Mouse (Mus musculus): Measurements from ENCODE around the gene Olfr596. TPM values are rescaled to one million over a fixed set of nuclear protein-coding genes. Genes with fewer than 3 reads are reported as not detected.
"Not testable (repeated sequence)": the region's sequence is repeated elsewhere in the genome, so short reads cannot be mapped to it uniquely, and the experiment has no call there.

Olfr596 gene
- total RNA-seq (2021), result not detected

- DNase-seq (ENCODE audit: extremely low spot score in 1 of 2, low spot score in 1 of 2), result not testable (repeated sequence)
Observed at GRCm38 (mm10) chr7:103305348-103305747, at the start of gene Olfr596. Gene Olfr596 (plus strand): TSS chr7:103305648.

DNA sequence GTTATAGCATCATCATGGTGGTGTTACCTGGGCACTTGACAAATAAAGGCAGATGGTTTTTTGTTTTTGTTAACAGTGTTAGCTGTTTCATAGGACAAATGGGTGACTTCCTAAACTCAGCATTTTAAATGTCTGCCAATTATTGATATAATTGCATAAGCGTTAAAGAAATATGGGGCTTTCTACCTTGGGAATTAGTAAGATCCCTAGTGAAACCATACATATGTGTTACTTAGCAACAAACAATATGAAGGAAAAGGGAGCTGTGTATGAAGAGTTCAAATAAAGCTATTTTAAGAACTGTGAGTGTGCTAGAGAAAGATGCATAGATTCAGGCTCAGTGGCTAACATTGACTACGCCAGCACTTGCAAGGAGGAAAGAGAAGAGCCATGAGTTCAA lies 10.6 kb downstream of the Olfr596 start, which contains the start of gene Olfr597:
Gene Olfr597, plus strand, starts transcription at position 301 of the 400 bp plus-strand sequence.
- DNase-seq (ENCODE audit: extremely low spot score in 1 of 2, low spot score in 1 of 2), result not testable (repeated sequence)

- no peak for DNase-seq (ENCODE audit: extremely low spot score in 1 of 2, low spot score in 1 of 2)
Observed at GRCm38 (mm10) chr7:103323268-103323667, 17.8 kb downstream of the Olfr596 start, which contains the start of gene Olfr598. Gene Olfr598 (plus strand): TSS chr7:103323568.

DNA sequence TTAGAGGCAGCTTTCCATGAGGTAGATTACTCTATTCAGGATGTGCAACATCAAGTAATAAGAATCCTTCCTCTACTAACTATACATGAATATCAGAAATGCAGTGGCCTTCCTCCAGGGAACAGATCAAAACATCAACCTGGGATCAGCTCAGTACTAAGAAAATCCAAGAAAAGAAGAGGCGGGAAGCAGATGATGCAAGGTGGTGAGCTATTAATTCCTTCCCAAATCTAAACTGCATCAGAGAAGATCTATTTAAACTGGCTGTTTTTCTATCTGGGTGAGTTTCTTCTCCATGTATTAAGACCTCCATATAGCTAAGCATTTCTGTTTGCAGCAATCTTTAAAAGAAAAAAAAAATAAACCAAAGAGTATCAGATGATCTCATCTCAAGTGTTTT lies 30.2 kb downstream of the Olfr596 start, which contains the start of gene Olfr599:
Gene Olfr599, plus strand, starts transcription at position 301 of the 400 bp plus-strand sequence.
- DNase-seq (ENCODE audit: extremely low spot score in 1 of 2, low spot score in 1 of 2), result no peak

DNA sequence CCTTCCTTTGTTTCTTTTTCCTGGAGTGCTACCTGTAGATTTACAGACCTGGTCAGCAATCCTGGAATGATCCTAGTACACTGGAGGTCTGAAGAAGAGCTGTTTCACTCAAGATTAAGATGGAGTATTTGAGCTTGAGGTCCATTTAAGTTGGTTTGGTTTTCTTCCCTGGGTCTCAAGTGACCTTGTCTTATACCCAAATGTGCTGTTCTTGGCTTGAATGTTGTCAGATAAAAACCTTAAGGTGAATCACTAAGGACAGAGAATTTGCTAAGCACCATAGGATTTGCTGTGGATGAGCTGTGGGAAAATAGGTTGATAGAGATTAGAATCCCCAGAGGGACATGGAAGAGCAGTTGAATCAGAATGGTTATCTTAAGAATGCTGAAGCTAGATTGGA lies 44.1 kb downstream of the Olfr596 start, which contains the start of gene Olfr600:
Gene Olfr600, minus strand, starts transcription at position 101 of the 400 bp plus-strand sequence.
- no peak for DNase-seq (ENCODE audit: extremely low spot score in 1 of 2, low spot score in 1 of 2)

Small RNA genes within 50 kb of the gene (microRNA-seq; reads per million reads assigned to microRNA genes)
- gene Gm23550 (0 reads per million in 2 experiments), gene Gm25171 (0 reads per million in 2 experiments)

Other genes starting within 250 kb of the Olfr596 start
- gene Olfr584, start 223.8 kb upstream of the Olfr596 start, total RNA-seq (2021), result not detected
- gene Olfr585, start 207.9 kb upstream of the Olfr596 start, total RNA-seq (2021), result not detected
- not detected for gene Olfr586, start 180.0 kb upstream of the Olfr596 start, total RNA-seq (2021)
- gene Olfr588-ps1, start 164.8 kb upstream of the Olfr596 start, total RNA-seq (2021), result not detected
- not detected for gene Olfr589, start 149.3 kb upstream of the Olfr596 start, total RNA-seq (2021)
- not detected for gene Olfr591, start 127.3 kb upstream of the Olfr596 start, total RNA-seq (2021)
- not detected for gene Olfr592, start 120.8 kb upstream of the Olfr596 start, total RNA-seq (2021)
- not detected for gene Olfr593, start 93.8 kb upstream of the Olfr596 start, total RNA-seq (2021)
- gene Olfr594, start 88.7 kb upstream of the Olfr596 start, total RNA-seq (2021), result not detected
- gene Usp17ld, start 53.1 kb upstream of the Olfr596 start, total RNA-seq (2021), result not detected
- not detected for gene Olfr597, start 10.7 kb downstream of the Olfr596 start, total RNA-seq (2021)
- gene Olfr598, start 17.9 kb downstream of the Olfr596 start, total RNA-seq (2021), result not detected
- gene Olfr599, start 30.3 kb downstream of the Olfr596 start, total RNA-seq (2021), result not detected
- gene Olfr600, start 44.0 kb downstream of the Olfr596 start, total RNA-seq (2021), result not detected
- gene Olfr601, start 57.0 kb downstream of the Olfr596 start, total RNA-seq (2021), result not detected
- gene Olfr603, start 80.5 kb downstream of the Olfr596 start, total RNA-seq (2021), result not detected
- gene Usp17lc, start 109.4 kb downstream of the Olfr596 start, total RNA-seq (2021), result not detected
- not detected for gene Olfr605, start 139.8 kb downstream of the Olfr596 start, total RNA-seq (2021)
- not detected for gene Olfr606, start 143.4 kb downstream of the Olfr596 start, total RNA-seq (2021)
- gene Olfr607, start 158.5 kb downstream of the Olfr596 start, total RNA-seq (2021), result not detected
- not detected for gene Olfr608, start 164.2 kb downstream of the Olfr596 start, total RNA-seq (2021)
- not detected for gene Olfr609, start 192.4 kb downstream of the Olfr596 start, total RNA-seq (2021)
- gene Olfr610, start 206.5 kb downstream of the Olfr596 start, total RNA-seq (2021), result not detected
- gene Olfr611, start 215.2 kb downstream of the Olfr596 start, total RNA-seq (2021), result not detected
- not detected for gene Olfr612, start 237.1 kb downstream of the Olfr596 start, total RNA-seq (2021)
- not detected for gene Olfr613, start 242.4 kb downstream of the Olfr596 start, total RNA-seq (2021)

Data from layer of hippocampus, postnatal 25 days (tissue).